Mouse (Mus musculus) ES-E14 (cell line): Measurements from ENCODE around the gene Tbc1d23. TPM values are rescaled to one million over a fixed set of nuclear protein-coding genes. Genes with fewer than 3 reads are reported as not detected.

Experiments
- DNase-seq: peaks from one replicate; pipeline ENCODE4 v3.0.0-alpha.2; 2013; ENCODE audit warnings: low read depth, low spot score
- H3K27ac ChIP-seq: 2 replicates; pipeline ENCODE4 v1.5.1; 2012; ENCODE audit warnings: low read depth, mild to moderate bottlenecking, low read length, moderate library complexity, mixed read lengths; ENCODE audit not compliant: poor library complexity, insufficient read depth, severe bottlenecking
- H3K36me3 ChIP-seq: 2 replicates; pipeline ENCODE4 v1.6.1; 2012; ENCODE audit warnings: mild to moderate bottlenecking, low read length, moderate library complexity, mixed read lengths; ENCODE audit not compliant: control insufficient read depth, poor library complexity, insufficient read depth, severe bottlenecking
- H3K4me1 ChIP-seq, 2 experiments: fragments of 150-350 bp in 1 of 2; sonication (generic) in 1 of 2; 2 replicates each; pipeline ENCODE4 v1.6.1; 2012; ENCODE audit warnings: low read length in 2 of 2, mild to moderate bottlenecking in 1 of 2, mixed read lengths in 1 of 2; ENCODE audit not compliant: control insufficient read depth in 2 of 2, insufficient read depth in 2 of 2, poor library complexity in 1 of 2
- H3K4me3 ChIP-seq, 2 experiments: fragments of 150-350 bp in 1 of 2; sonication (generic) in 1 of 2; 2 replicates each; pipeline ENCODE4 v1.5.1; 2012; ENCODE audit warnings: low read length in 2 of 2, low read depth in 1 of 2, mild to moderate bottlenecking in 1 of 2, mixed read lengths in 1 of 2; ENCODE audit not compliant: insufficient read depth in 1 of 2, poor library complexity in 1 of 2, severe bottlenecking in 1 of 2
- H3K9ac ChIP-seq: 2 replicates; pipeline ENCODE4 v1.6.1; 2012; ENCODE audit warnings: low read depth, mild to moderate bottlenecking, low read length, mixed read lengths; ENCODE audit not compliant: poor library complexity, insufficient read depth, severe bottlenecking
- H3K9me3 ChIP-seq: fragments of 150-350 bp; sonication (generic); 2 replicates; pipeline ENCODE4 v1.6.1; 2012; ENCODE audit warnings: low read depth, mild to moderate bottlenecking, low read length; ENCODE audit not compliant: control insufficient read depth, insufficient read depth
- CHD2 ChIP-seq: IDR thresholded peaks from 2 replicates; pipeline ENCODE4 v1.6.1; 2014; ENCODE audit warnings: mild to moderate bottlenecking, low read depth, low read length, inconsistent platforms
- HCFC1 ChIP-seq: IDR thresholded peaks from 2 replicates; pipeline ENCODE4 v1.6.1; 2012; ENCODE audit warnings: low read length, inconsistent platforms, borderline replicate concordance; ENCODE audit not compliant: insufficient read depth
- MAFK ChIP-seq: IDR thresholded peaks from 2 replicates; pipeline ENCODE4 v1.6.1; 2014; ENCODE audit warnings: mild to moderate bottlenecking, low read depth, low read length, inconsistent platforms; ENCODE audit not compliant: insufficient read depth
- ZC3H11A ChIP-seq: IDR thresholded peaks from 2 replicates; pipeline ENCODE4 v1.6.1; 2012; ENCODE audit warnings: low read depth, mild to moderate bottlenecking, inconsistent platforms, low read length, borderline replicate concordance
- ZNF384 ChIP-seq: IDR thresholded peaks from 2 replicates; pipeline ENCODE4 v1.6.1; 2012; ENCODE audit warnings: low read depth, low read length, inconsistent platforms
- in situ Hi-C, 2 experiments: fragments of 600-800 bp; cut with MboI; formaldehyde crosslinking; loops; one replicate each; pipeline ENCODE4 v1.15.1; 2025; ENCODE audit warnings: low sequenced_read_pairs in 2 of 2, inconsistent platforms in 1 of 2; ENCODE audit not compliant: unreplicated experiment in 2 of 2
- total RNA-seq: library from RNA; depleted of rRNA; stranded (reverse); fragments of 300-350 nt; gene quantifications from 2 replicates; pipeline ENCODE4 v1.2.3, GENCODE M21; 2012

The Tbc1d23 gene
- total RNA-seq, 1 experiment = 31.1 TPM

GRCm38 (mm10) chr16:57251589-57252421, 20.5 kb upstream of the Tbc1d23 start:
- DNase-seq = peak; percentile 28
- TF ChIP-seq HCFC1 = no peak
- no peak for TF ChIP-seq ZNF384
- no peak for TF ChIP-seq MAFK
- TF ChIP-seq CHD2 = no peak
- TF ChIP-seq ZC3H11A = no peak
- in situ Hi-C loops = no loop called here
- no peak overlapping the region for H3K4me3 ChIP-seq
- H3K4me1 ChIP-seq = peaks cover 0 to 7% of the 10 kb centered on the region in 2 experiments; a peak in 2 of 4 replicates
- no peak overlapping the region for H3K9ac ChIP-seq
- no peaks in the 10 kb centered on the region for H3K36me3 ChIP-seq
- H3K9me3 ChIP-seq = no peaks in the 10 kb centered on the region
- H3K27ac ChIP-seq = no peak overlapping the region

DNA sequence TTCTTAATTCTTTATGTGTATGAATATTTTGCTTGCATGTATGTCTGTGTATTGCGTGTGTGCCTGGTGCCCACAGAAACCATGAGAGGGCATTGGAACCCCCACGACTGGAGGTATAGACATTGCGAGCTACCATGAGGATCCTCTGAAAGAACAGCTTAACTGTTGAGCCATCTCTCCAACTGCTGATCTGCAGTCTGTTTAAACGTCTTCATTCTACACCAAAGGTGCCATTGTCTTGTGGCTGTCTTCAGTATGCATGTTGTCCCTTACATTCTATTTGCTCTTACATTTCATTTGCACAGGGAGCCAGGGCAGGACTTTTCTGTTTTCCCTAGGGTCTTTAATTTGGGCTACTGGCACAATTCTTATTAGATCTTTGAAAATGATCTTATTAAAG, 19.7 kb upstream of the Tbc1d23 start:
- Histone ChIP-seq H3K9me3 (no peaks in the 10 kb centered on the region), H3K9ac (no peak overlapping the region), H3K4me1 (peaks cover 0 to 7% of the 10 kb centered on the region in 2 experiments; a peak in 2 of 4 replicates), H3K4me3 (no peak overlapping the region), H3K27ac (no peak overlapping the region), H3K36me3 (no peaks in the 10 kb centered on the region)
- DNase-seq = no peak
- no peak for TF ChIP-seq ZNF384
- no peak for TF ChIP-seq HCFC1
- no peak for TF ChIP-seq CHD2
- TF ChIP-seq ZC3H11A = no peak
- TF ChIP-seq MAFK = no peak
- in situ Hi-C loops = no loop called here

GRCm38 (mm10) chr16:57247464-57247863, 16.2 kb upstream of the Tbc1d23 start:
- Histone ChIP-seq H3K4me3 (no peak overlapping the region), H3K36me3 (no peaks in the 10 kb centered on the region), H3K4me1 (peaks cover 3 to 13% of the 10 kb centered on the region in 2 experiments), H3K9ac (no peak overlapping the region), H3K9me3 (no peaks in the 10 kb centered on the region), H3K27ac (no peak overlapping the region)
- DNase-seq = no peak
- in situ Hi-C loops = loop anchor here in 1 of 2 experiments (25.0 kb wide), 1 partner anchor 340 kb away; no protein-coding TSS in a partner anchor
- no peak for TF ChIP-seq ZNF384
- peak; percentile 70; the same call in 1 of the 2 replicates for TF ChIP-seq MAFK

DNA sequence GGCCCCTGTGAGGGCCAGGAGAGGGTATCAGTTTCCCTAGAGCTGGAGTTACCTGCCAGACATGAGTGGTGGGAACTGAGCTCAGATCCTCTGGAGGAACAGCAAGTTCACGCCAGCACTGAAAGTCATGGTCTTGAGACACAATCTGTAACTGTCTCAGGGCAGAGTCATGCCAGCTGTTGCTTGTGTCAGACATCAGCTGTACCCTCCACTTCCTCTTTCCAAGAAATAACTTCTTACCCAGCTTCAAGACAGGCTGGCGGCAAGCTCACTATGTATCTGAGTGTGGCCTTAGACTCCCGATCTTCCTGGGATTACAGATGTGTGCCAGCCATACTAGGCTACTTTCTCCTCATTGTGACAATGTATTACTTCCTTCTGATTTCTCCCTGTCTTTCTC, 15.3 kb upstream of the Tbc1d23 start:
- H3K4me1 ChIP-seq = peaks cover 3 to 11% of the 10 kb centered on the region in 2 experiments
- in situ Hi-C loops = loop anchor here in 1 of 2 experiments (25.0 kb wide), 1 partner anchor 341 kb away; no protein-coding TSS in a partner anchor
- no peak overlapping the region for H3K9ac ChIP-seq
- no peaks in the 10 kb centered on the region for H3K36me3 ChIP-seq
- no peak for DNase-seq
- H3K4me3 ChIP-seq = no peak overlapping the region
- H3K27ac ChIP-seq = no peak overlapping the region
- TF ChIP-seq MAFK (no peak), ZC3H11A (no peak), HCFC1 (no peak), ZNF384 (no peak), CHD2 (no peak)
- no peaks in the 10 kb centered on the region for H3K9me3 ChIP-seq
